Mouse (Mus musculus): ENCODE data around the gene Vwa3b.

GRCm38 (mm10) chr1:37028439-37029153 is 2.2 kb downstream of the Vwa3b start:
- no peak for TF ChIP-seq CTCF (IDR thresholded peaks at IDR 0.05; ENCODE audit: extremely low read depth, insufficient read length, insufficient replicate concordance, low read depth, low read length)
- TF ChIP-seq POLR2A (IDR thresholded peaks at IDR 0.05; ENCODE audit: low read depth, low read length) = no peak
